Mouse (Mus musculus) intestine, embryonic 16.5 days (tissue): ENCODE results near the gene Ptpn14. TPM values are rescaled to one million over a fixed set of nuclear protein-coding genes. Genes with fewer than 3 reads are reported as not detected.

Experiments
- ATAC-seq: fragments of 200-750 bp; cut with Nextera tagmentation; 2 replicates; pipeline ENCODE4 v1.8.0; 2017; ENCODE audit warnings: moderate TSS enrichment, moderate library complexity
- H3K27ac ChIP-seq: fragments of 300-500 bp; sonication (generic); 2 replicates; pipeline ENCODE4 v1.5.1; 2014; ENCODE audit warnings: mild to moderate bottlenecking, low read length
- H3K27me3 ChIP-seq: fragments of 300-500 bp; sonication (generic); replicated peaks from 2 replicates; pipeline ENCODE4 v1.6.1; 2014; ENCODE audit warnings: low read length, control low read depth, mixed read lengths; ENCODE audit not compliant: control insufficient read depth, insufficient read depth
- H3K36me3 ChIP-seq: fragments of 300-500 bp; sonication (generic); 2 replicates; pipeline ENCODE4 v1.6.1; 2014; ENCODE audit warnings: low read length, control low read depth; ENCODE audit not compliant: control insufficient read depth, insufficient read depth
- H3K4me1 ChIP-seq: fragments of 300-500 bp; sonication (generic); 2 replicates; pipeline ENCODE4 v1.6.1; 2014; ENCODE audit warnings: low read length, control low read depth, mixed read lengths; ENCODE audit not compliant: control insufficient read depth, insufficient read depth
- H3K4me2 ChIP-seq: fragments of 300-500 bp; sonication (generic); 2 replicates; pipeline ENCODE4 v1.6.1; 2014; ENCODE audit warnings: low read depth, low read length, control low read depth
- H3K4me3 ChIP-seq: fragments of 300-500 bp; sonication (generic); 2 replicates; pipeline ENCODE4 v1.5.1; 2014; ENCODE audit warnings: mild to moderate bottlenecking, low read length
- H3K9ac ChIP-seq: fragments of 300-500 bp; sonication (generic); 2 replicates; pipeline ENCODE4 v1.6.1; 2014; ENCODE audit warnings: low read depth, low read length
- H3K9me3 ChIP-seq: fragments of 300-500 bp; sonication (generic); 2 replicates; pipeline ENCODE4 v1.6.1; 2016; ENCODE audit warnings: low read length, control low read depth; ENCODE audit not compliant: control insufficient read depth
- WGBS: fragments of 180-500 bp; shearing (Covaris S2); extraction: QIAGEN DNeasy Blood & Tissue Kit; methylation state at CpG from one replicate; pipeline ENCODE4 v1.1.7; 2014; 5-methylcytosine and 5-hydroxymethylcytosine counted together
- polyA plus RNA-seq: library from polyadenylated mRNA; unstranded; fragments of >200 nt; fragmentation: Nextera tagmentation; extraction: Ambion mirVana; gene quantifications from 2 replicates; pipeline ENCODE4 v1.2.1, GENCODE M21; 2015

Gene Ptpn14
- polyA plus RNA-seq, 1 experiment from 2014 or later, result 4.0 TPM

GRCm38 (mm10) chr1:189755072-189755471 lies 27.0 kb downstream of the Ptpn14 start:
- H3K27ac ChIP-seq, result no peak overlapping the region

GRCm38 (mm10) chr1:189756306-189757053 lies 28.4 kb downstream of the Ptpn14 start:
- H3K36me3 ChIP-seq, result no peaks in the 10 kb centered on the region
- H3K27ac ChIP-seq, result no peak overlapping the region
- peaks cover 21% of the 10 kb centered on the region for H3K4me1 ChIP-seq
- H3K4me3 ChIP-seq, result no peak overlapping the region
- 33% methylated on average over 19 of the region's 19 CpGs for WGBS
- no peaks in the 10 kb centered on the region for H3K9me3 ChIP-seq
- H3K4me2 ChIP-seq, result no peak overlapping the region
- no peak overlapping the region for H3K9ac ChIP-seq
- peak; percentile 57 for ATAC-seq
- H3K27me3 ChIP-seq, result no peaks in the 10 kb centered on the region

More at GRCm38 (mm10) chr1:189755072-189755471, 27.0 kb downstream of the Ptpn14 start:
- H3K9me3 ChIP-seq, result no peaks in the 10 kb centered on the region
- H3K4me3 ChIP-seq, result no peak overlapping the region
- no peak for ATAC-seq
- WGBS, result 59% methylated on average over 8 of the region's 8 CpGs
- H3K9ac ChIP-seq, result no peak overlapping the region
- H3K27me3 ChIP-seq, result no peaks in the 10 kb centered on the region
- peaks cover 18% of the 10 kb centered on the region; the same call in 1 of the 2 replicates for H3K4me1 ChIP-seq
- H3K4me2 ChIP-seq, result no peak overlapping the region
- no peaks in the 10 kb centered on the region for H3K36me3 ChIP-seq

- no peak for ATAC-seq
- 52% methylated on average over 7 of the region's 7 CpGs for WGBS
- no peak overlapping the region for H3K4me2 ChIP-seq
Observed at GRCm38 (mm10) chr1:189757054-189757408, 29.0 kb downstream of the Ptpn14 start.

GRCm38 (mm10) chr1:189761581-189762021 lies 33.5 kb downstream of the Ptpn14 start:
- Histone ChIP-seq H3K4me3 (no peak overlapping the region), H3K36me3 (no peaks in the 10 kb centered on the region), H3K9ac (no peak overlapping the region), H3K4me1 (peaks cover 24% of the 10 kb centered on the region), H3K27ac (peak overlapping the region; percentile 40; the same call in 1 of the 2 replicates), H3K9me3 (no peaks in the 10 kb centered on the region), H3K27me3 (no peaks in the 10 kb centered on the region), H3K4me2 (no peak overlapping the region)
- peak; percentile 92 for ATAC-seq
- 22% methylated on average over 6 of the region's 6 CpGs for WGBS

More at GRCm38 (mm10) chr1:189757054-189757408, 29.0 kb downstream of the Ptpn14 start:
- Histone ChIP-seq H3K9ac (no peak overlapping the region), H3K4me3 (no peak overlapping the region), H3K9me3 (no peaks in the 10 kb centered on the region), H3K27ac (no peak overlapping the region), H3K4me1 (peaks cover 21% of the 10 kb centered on the region), H3K27me3 (no peaks in the 10 kb centered on the region), H3K36me3 (no peaks in the 10 kb centered on the region)

- no peak overlapping the region for H3K4me2 ChIP-seq
Observed at GRCm38 (mm10) chr1:189764258-189764657, 36.2 kb downstream of the Ptpn14 start.

GRCm38 (mm10) chr1:189767164-189767563 lies 39.1 kb downstream of the Ptpn14 start:
- Histone ChIP-seq H3K4me1 (peaks cover 21% of the 10 kb centered on the region; the same call in 1 of the 2 replicates), H3K9ac (no peak overlapping the region), H3K4me3 (no peak overlapping the region), H3K4me2 (no peak overlapping the region), H3K27ac (no peak overlapping the region), H3K9me3 (no peaks in the 10 kb centered on the region), H3K27me3 (no peaks in the 10 kb centered on the region), H3K36me3 (no peaks in the 10 kb centered on the region)
- WGBS, result 45% methylated on average over 10 of the region's 10 CpGs
- ATAC-seq, result peak; percentile 22; the same call in 1 of the 2 replicates

More at GRCm38 (mm10) chr1:189764258-189764657, 36.2 kb downstream of the Ptpn14 start:
- Histone ChIP-seq H3K9ac (no peak overlapping the region), H3K9me3 (no peaks in the 10 kb centered on the region), H3K27ac (no peak overlapping the region), H3K27me3 (no peaks in the 10 kb centered on the region), H3K4me3 (no peak overlapping the region), H3K36me3 (no peaks in the 10 kb centered on the region), H3K4me1 (peaks cover 23% of the 10 kb centered on the region)
- 54% methylated on average over 5 of the region's 5 CpGs for WGBS
- ATAC-seq, result no peak

- H3K27ac ChIP-seq, result no peak overlapping the region
- no peak for ATAC-seq
- no peak overlapping the region for H3K4me2 ChIP-seq
- no peaks in the 10 kb centered on the region for H3K36me3 ChIP-seq
- H3K4me3 ChIP-seq, result no peak overlapping the region
- H3K4me1 ChIP-seq, result peaks cover 18% of the 10 kb centered on the region; the same call in 1 of the 2 replicates
- no peaks in the 10 kb centered on the region for H3K9me3 ChIP-seq
- H3K27me3 ChIP-seq, result no peaks in the 10 kb centered on the region
- 58% methylated on average over 9 of the region's 9 CpGs for WGBS
- H3K9ac ChIP-seq, result no peak overlapping the region
Observed at GRCm38 (mm10) chr1:189767910-189768309, 39.8 kb downstream of the Ptpn14 start.

GRCm38 (mm10) chr1:189770516-189770915 lies 42.4 kb downstream of the Ptpn14 start:
- H3K4me2 ChIP-seq, result no peak overlapping the region
- H3K27me3 ChIP-seq, result no peaks in the 10 kb centered on the region
- no peak for ATAC-seq
- H3K27ac ChIP-seq, result no peak overlapping the region
- no peaks in the 10 kb centered on the region for H3K9me3 ChIP-seq
- H3K4me3 ChIP-seq, result no peak overlapping the region
- H3K4me1 ChIP-seq, result peaks cover 18% of the 10 kb centered on the region; the same call in 1 of the 2 replicates
- H3K36me3 ChIP-seq, result no peaks in the 10 kb centered on the region
- no peak overlapping the region for H3K9ac ChIP-seq
- 61% methylated on average over 3 of the region's 3 CpGs for WGBS

- H3K4me3 ChIP-seq, result no peak overlapping the region
Observed at GRCm38 (mm10) chr1:189772707-189773106, 44.6 kb downstream of the Ptpn14 start.

More at GRCm38 (mm10) chr1:189772707-189773106, 44.6 kb downstream of the Ptpn14 start:
- Histone ChIP-seq H3K36me3 (no peaks in the 10 kb centered on the region), H3K4me1 (peaks cover 15% of the 10 kb centered on the region; the same call in 1 of the 2 replicates), H3K27ac (no peak overlapping the region), H3K9ac (no peak overlapping the region), H3K27me3 (no peaks in the 10 kb centered on the region), H3K4me2 (no peak overlapping the region), H3K9me3 (no peaks in the 10 kb centered on the region)
- ATAC-seq, result no peak
- 75% methylated on average over 10 of the region's 10 CpGs for WGBS
